Mouse (Mus musculus) forebrain, postnatal 0 days (tissue): ENCODE results near the gene Marveld1. TPM values are rescaled to one million over a fixed set of nuclear protein-coding genes. Genes with fewer than 3 reads are reported as not detected.

ENCODE experiments used
- ATAC-seq: fragments of 200-750 bp; cut with Nextera tagmentation; 2 replicates; pipeline ENCODE4 v1.8.0; 2017; ENCODE audit warnings: mild to moderate bottlenecking, moderate library complexity
- DNase-seq: peaks from one replicate; pipeline ENCODE4 v3.0.0-alpha.2; 2015
- H3K27ac ChIP-seq: fragments of 300-500 bp; sonication (generic); 2 replicates; pipeline ENCODE4 v1.5.1; 2014; ENCODE audit warnings: low read depth, mild to moderate bottlenecking, antibody characterized with exemption, low read length, moderate library complexity, mixed read lengths
- H3K27me3 ChIP-seq: fragments of 300-500 bp; sonication (generic); 2 replicates; pipeline ENCODE4 v1.6.1; 2014; ENCODE audit warnings: mild to moderate bottlenecking, low read length, mixed read lengths; ENCODE audit not compliant: insufficient read depth
- H3K36me3 ChIP-seq: fragments of 300-500 bp; sonication (generic); 2 replicates; pipeline ENCODE4 v1.6.1; 2014; ENCODE audit warnings: mild to moderate bottlenecking, moderate library complexity; ENCODE audit not compliant: insufficient read depth
- H3K4me1 ChIP-seq: fragments of 300-500 bp; sonication (generic); 2 replicates; pipeline ENCODE4 v1.6.1; 2014; ENCODE audit warnings: antibody characterized with exemption; ENCODE audit not compliant: insufficient read depth
- H3K4me2 ChIP-seq: fragments of 300-500 bp; sonication (generic); 2 replicates; pipeline ENCODE4 v1.6.1; 2014; ENCODE audit warnings: low read depth, mild to moderate bottlenecking, moderate library complexity
- H3K4me3 ChIP-seq: fragments of 300-500 bp; sonication (generic); 2 replicates; pipeline ENCODE4 v1.5.1; 2014; ENCODE audit warnings: low read depth, low read length, mixed read lengths
- H3K9ac ChIP-seq: fragments of 300-500 bp; sonication (generic); 2 replicates; pipeline ENCODE4 v1.6.1; 2014; ENCODE audit warnings: mild to moderate bottlenecking
- H3K9me3 ChIP-seq: fragments of 300-500 bp; sonication (generic); 2 replicates; pipeline ENCODE4 v1.6.1; 2016; ENCODE audit warnings: low read length
- CTCF ChIP-seq: sonication (generic); IDR thresholded peaks from 2 replicates; pipeline ENCODE4 v1.5.1; 2016; ENCODE audit warnings: antibody characterized with exemption, control low read depth, low read depth
- WGBS: fragments of 180-500 bp; shearing (Covaris S2); extraction: QIAGEN DNeasy Blood & Tissue Kit; methylation state at CpG from one replicate; pipeline ENCODE4 v1.1.7; 2014; 5-methylcytosine and 5-hydroxymethylcytosine counted together
- polyA plus RNA-seq: library from polyadenylated mRNA; unstranded; fragments of >200 nt; fragmentation: Nextera tagmentation; extraction: Ambion mirVana; gene quantifications from 2 replicates; pipeline ENCODE4 v1.2.1, GENCODE M21; 2015
- total RNA-seq: library from RNA; depleted of rRNA; stranded (reverse); fragments of >200 nt; gene quantifications from 2 replicates; pipeline ENCODE4 v1.2.3, GENCODE M21; 2014; rRNA removed

Marveld1 gene
- total RNA-seq (8.2 and 11.9 TPM in 2 replicates), polyA plus RNA-seq (2.9 and 4.3 TPM in 2 replicates)

DNA sequence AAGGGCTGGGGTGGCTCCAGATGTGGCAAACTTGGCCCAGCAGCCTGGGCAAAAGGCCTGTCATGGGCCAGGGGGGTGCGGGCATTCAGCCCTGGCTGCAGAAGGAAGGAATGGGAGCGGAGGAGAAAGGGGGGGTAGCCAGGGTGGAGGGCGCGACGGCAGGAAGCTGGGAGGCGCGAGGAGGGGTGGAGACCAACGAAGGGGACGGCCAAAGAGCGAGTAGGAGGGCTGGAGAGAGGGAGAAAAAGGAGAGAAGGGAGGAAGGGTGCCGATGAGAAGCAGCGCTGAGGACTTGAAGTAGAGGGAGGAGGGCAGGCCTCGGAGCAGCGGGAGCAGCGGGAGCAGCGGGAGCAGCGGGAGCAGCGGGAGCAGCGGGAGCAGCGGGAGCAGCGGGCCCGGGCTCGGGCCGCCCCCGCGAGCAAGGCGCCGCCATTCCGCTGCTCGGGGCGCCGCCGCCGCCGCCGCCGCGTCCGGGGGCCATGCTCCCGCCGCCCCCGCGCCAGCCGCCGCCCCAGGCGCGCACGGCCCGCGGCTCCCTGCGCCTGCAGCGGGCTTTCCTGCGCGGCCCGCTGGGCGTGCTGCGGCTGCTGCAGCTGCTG lies at the start of gene Marveld1:
Gene Marveld1 (plus strand): TSS at position 231 of the 599 bp plus-strand sequence.
- WGBS = under 1% methylated on average over 49 of the region's 57 CpGs
- no peak for TF ChIP-seq CTCF
- Histone ChIP-seq H3K27ac (peak within 1 kb of the TSS; percentile 62), H3K4me2 (peak within 1 kb of the TSS; percentile 70), H3K4me1 (no peaks in the 10 kb centered on the region), H3K9ac (peak within 1 kb of the TSS; percentile 78), H3K27me3 (no peaks in the 10 kb centered on the region), H3K9me3 (no peaks in the 10 kb centered on the region), H3K36me3 (no peaks in the 10 kb centered on the region), H3K4me3 (peak within 1 kb of the TSS; percentile 61)
- ATAC-seq = peak; percentile 48
- DNase-seq = no peak

- H3K9ac ChIP-seq = no peak overlapping the region
- WGBS = 94% methylated on average over 3 of the region's 3 CpGs
- DNase-seq (no peak), ATAC-seq (no peak)
- H3K27ac ChIP-seq = no peak overlapping the region
- TF ChIP-seq CTCF = no peak
- H3K27me3 ChIP-seq = no peaks in the 10 kb centered on the region
- H3K4me2 ChIP-seq = no peak overlapping the region
- no peaks in the 10 kb centered on the region for H3K4me1 ChIP-seq
- H3K36me3 ChIP-seq = peaks cover 24% of the 10 kb centered on the region
- no peak overlapping the region for H3K4me3 ChIP-seq
- no peaks in the 10 kb centered on the region for H3K9me3 ChIP-seq
Measured at GRCm38 (mm10) chr19:42099406-42099805, 47.8 kb upstream of the Marveld1 start.

DNA sequence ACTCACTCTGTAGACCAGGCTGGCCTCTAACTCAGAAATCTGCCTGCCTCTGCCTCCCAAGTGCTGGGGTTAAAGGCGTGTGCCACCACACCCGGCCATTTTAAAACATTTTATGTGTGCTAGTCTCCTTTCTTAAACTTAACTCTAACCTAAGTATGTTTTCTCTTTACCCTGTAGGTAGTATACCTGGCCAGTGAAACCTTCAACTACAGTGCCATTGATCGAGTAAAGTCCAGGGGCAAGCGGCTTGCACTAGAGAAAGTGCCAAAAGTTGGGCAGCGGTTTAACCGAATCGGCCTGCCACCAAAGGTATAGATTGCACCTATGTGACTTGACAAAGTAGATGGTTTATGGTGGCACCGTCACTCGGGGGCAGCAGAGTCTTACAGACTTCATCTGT lies 42.5 kb upstream of the Marveld1 start:
- DNase-seq = no peak
- Histone ChIP-seq H3K27me3 (no peaks in the 10 kb centered on the region), H3K4me3 (no peak overlapping the region), H3K9me3 (no peaks in the 10 kb centered on the region), H3K36me3 (peaks cover 49% of the 10 kb centered on the region), H3K4me1 (no peaks in the 10 kb centered on the region), H3K9ac (no peak overlapping the region), H3K27ac (no peak overlapping the region), H3K4me2 (no peak overlapping the region)
- WGBS = 96% methylated on average over 9 of the region's 9 CpGs
- TF ChIP-seq CTCF = no peak
- no peak for ATAC-seq

DNA sequence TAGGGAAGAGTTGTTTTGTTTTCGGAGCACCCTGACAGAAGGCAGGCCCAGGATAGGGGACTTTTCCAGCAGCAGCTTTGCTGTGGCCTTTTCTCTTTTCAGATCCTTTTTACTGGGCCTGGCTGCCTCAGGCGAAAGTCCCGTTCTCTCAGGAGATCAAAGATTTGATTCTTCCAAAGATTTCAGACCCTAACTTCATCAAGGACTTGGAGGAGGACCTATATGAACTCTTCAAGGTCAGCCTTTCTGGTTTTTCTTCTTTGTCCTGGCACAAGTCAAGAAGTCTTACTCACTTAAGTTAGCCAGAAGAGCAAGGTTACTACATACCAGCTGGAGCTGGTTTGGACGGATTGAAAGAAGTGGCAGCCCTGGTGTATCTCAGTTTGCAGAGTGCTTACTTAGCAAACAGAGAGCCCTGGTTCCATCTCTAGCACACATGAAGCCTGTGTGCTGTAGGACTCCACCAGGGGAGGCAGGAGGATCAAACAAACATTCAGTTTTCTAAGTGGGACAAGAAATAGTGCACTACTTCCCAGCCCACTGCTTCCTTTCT lies 31.3 kb upstream of the Marveld1 start:
- no peak overlapping the region for H3K27ac ChIP-seq
- no peaks in the 10 kb centered on the region for H3K9me3 ChIP-seq
- H3K27me3 ChIP-seq = no peaks in the 10 kb centered on the region
- no peak overlapping the region for H3K9ac ChIP-seq
- 91% methylated on average over 4 of the region's 4 CpGs for whole genome bisulfite sequencing
- no peak for DNase-seq
- H3K4me1 ChIP-seq = no peaks in the 10 kb centered on the region
- ATAC-seq = no peak
- H3K36me3 ChIP-seq = peaks cover 70% of the 10 kb centered on the region
- H3K4me3 ChIP-seq = no peak overlapping the region
- no peak for TF ChIP-seq CTCF
- no peak overlapping the region for H3K4me2 ChIP-seq

DNA sequence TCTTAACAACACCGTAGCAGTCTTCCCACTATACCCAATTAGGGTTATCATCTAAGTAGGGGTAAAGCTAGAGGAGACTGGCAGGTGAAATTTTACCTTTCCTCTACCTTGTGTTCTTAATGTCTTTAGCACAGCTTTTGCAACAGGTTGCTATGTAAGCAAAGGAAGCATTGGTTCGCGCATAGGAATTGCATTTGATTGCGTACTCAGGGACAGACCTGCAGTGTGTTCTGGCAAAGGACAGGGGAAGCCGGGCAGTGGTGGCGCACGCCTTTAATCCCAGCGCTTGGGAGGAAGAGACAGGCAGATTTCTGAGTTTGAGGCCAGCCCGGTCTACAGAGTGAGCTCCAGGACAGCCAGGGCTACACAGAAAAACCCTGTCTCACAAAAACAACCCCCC lies 29.1 kb upstream of the Marveld1 start:
- Histone ChIP-seq H3K27me3 (no peaks in the 10 kb centered on the region), H3K4me3 (no peak overlapping the region), H3K4me1 (no peaks in the 10 kb centered on the region), H3K9me3 (no peaks in the 10 kb centered on the region), H3K27ac (no peak overlapping the region), H3K4me2 (no peak overlapping the region), H3K9ac (no peak overlapping the region), H3K36me3 (peaks cover 82% of the 10 kb centered on the region)
- no peak for ATAC-seq
- 93% methylated on average over 9 of the region's 9 CpGs for WGBS
- TF ChIP-seq CTCF = no peak
- DNase-seq = no peak

GRCm38 (mm10) chr19:42118596-42118995 lies 28.6 kb upstream of the Marveld1 start:
- 92% methylated on average over 5 of the region's 5 CpGs for WGBS
- no peak overlapping the region for H3K27ac ChIP-seq
- H3K9ac ChIP-seq = no peak overlapping the region
- no peaks in the 10 kb centered on the region for H3K4me1 ChIP-seq
- no peak for ATAC-seq
- peaks cover 81% of the 10 kb centered on the region for H3K36me3 ChIP-seq
- TF ChIP-seq CTCF = no peak
- H3K4me3 ChIP-seq = no peak overlapping the region
- H3K9me3 ChIP-seq = no peaks in the 10 kb centered on the region
- DNase-seq = no peak
- H3K27me3 ChIP-seq = no peaks in the 10 kb centered on the region
- H3K4me2 ChIP-seq = no peak overlapping the region

DNA sequence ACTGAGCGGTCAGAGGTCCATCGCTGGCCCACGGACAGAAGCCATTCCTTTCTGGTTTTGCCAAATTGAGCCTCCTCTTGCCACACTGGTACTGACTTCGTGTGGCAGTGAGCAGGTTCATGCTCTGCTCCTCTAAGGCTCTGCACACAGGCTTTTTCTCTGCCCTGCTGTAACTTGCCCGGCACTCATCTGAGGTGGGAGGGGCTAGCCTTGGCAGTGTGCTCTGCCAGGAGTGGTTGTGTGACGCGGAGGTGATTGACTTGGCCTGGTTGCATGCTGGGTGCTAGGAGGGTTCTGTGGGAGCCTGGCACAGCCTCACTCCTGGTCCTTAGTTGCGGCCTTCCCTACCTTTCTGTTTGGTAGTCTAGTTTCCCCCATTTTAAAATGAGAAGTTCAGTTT lies 26.7 kb upstream of the Marveld1 start:
- no peak overlapping the region for H3K9ac ChIP-seq
- H3K4me3 ChIP-seq = no peak overlapping the region
- ATAC-seq = no peak

More for the DNA sequence above, 26.7 kb upstream of the Marveld1 start:
- Histone ChIP-seq H3K4me2 (no peak overlapping the region), H3K9me3 (no peaks in the 10 kb centered on the region), H3K27me3 (no peaks in the 10 kb centered on the region), H3K27ac (no peak overlapping the region), H3K4me1 (no peaks in the 10 kb centered on the region), H3K36me3 (peaks cover 72% of the 10 kb centered on the region)
- TF ChIP-seq CTCF = no peak
- WGBS = 89% methylated on average over 8 of the region's 8 CpGs
- DNase-seq = no peak
